Mouse (Mus musculus) CH12.LX (cell line): ENCODE measurements around the gene 4931428F04Rik. TPM values are rescaled to one million over a fixed set of nuclear protein-coding genes. Genes with fewer than 3 reads are reported as not detected.
A peak's percentile ranks its signal among the peaks of the same experiment; 100 is the strongest.

Source experiments
- DNase-seq: peaks from one replicate; pipeline ENCODE4 v3.0.0-alpha.2; 2013; ENCODE audit errors: extremely low read depth
- H3K27ac ChIP-seq: 2 replicates; pipeline ENCODE4 v1.5.1; 2012; ENCODE audit warnings: low read depth, mild to moderate bottlenecking, control low read depth, moderate library complexity; ENCODE audit not compliant: insufficient read depth
- H3K27me3 ChIP-seq: replicated peaks from 2 replicates; pipeline ENCODE3; 2012; ENCODE audit warnings: inconsistent platforms
- H3K36me3 ChIP-seq, 2 experiments: replicated peaks in 1 of 2; 2 replicates each; pipeline versions ENCODE3 to v1.6.1; 2012; ENCODE audit warnings: inconsistent platforms in 1 of 2, low read length in 1 of 2, mild to moderate bottlenecking in 1 of 2, mixed read lengths in 1 of 2, moderate library complexity in 1 of 2; ENCODE audit not compliant: control insufficient read depth in 1 of 2, insufficient read depth in 1 of 2
- H3K4me1 ChIP-seq, 2 experiments: 2 replicates each; pipeline ENCODE4 v1.6.1; 2012; ENCODE audit warnings: inconsistent platforms in 1 of 2, moderate library complexity in 1 of 2; ENCODE audit not compliant: insufficient read depth in 2 of 2, control insufficient read depth in 1 of 2
- H3K4me2 ChIP-seq: 2 replicates; pipeline ENCODE4 v1.6.1; 2012; ENCODE audit warnings: low read depth, mild to moderate bottlenecking, control low read depth; ENCODE audit not compliant: poor library complexity, insufficient read depth, severe bottlenecking
- H3K4me3 ChIP-seq, 3 experiments: fragments of 150-350 bp in 1 of 3; sonication (generic) in 1 of 3; replicated peaks in 1 of 3; 2 replicates each; pipeline versions ENCODE3 to v1.5.1; 2011 to 2012; ENCODE audit warnings: low read depth in 2 of 3, low read length in 2 of 3, mild to moderate bottlenecking in 2 of 3, moderate library complexity in 2 of 3, control low read depth in 1 of 3, improper control_type of control experiment in 1 of 3, inconsistent platforms in 1 of 3, mixed read lengths in 1 of 3; ENCODE audit not compliant: poor library complexity in 1 of 3
- H3K79me2 ChIP-seq: replicated peaks from 2 replicates; pipeline ENCODE4 v1.6.1; 2012; ENCODE audit warnings: mild to moderate bottlenecking, moderate library complexity; ENCODE audit not compliant: control insufficient read depth, poor library complexity, insufficient read depth, severe bottlenecking; ENCODE audit errors: extremely low read depth
- H3K9ac ChIP-seq: 2 replicates; pipeline ENCODE4 v1.6.1; 2012; ENCODE audit warnings: low read depth, mild to moderate bottlenecking, control low read depth, moderate library complexity; ENCODE audit not compliant: insufficient read depth
- H3K9me3 ChIP-seq: replicated peaks from 2 replicates; pipeline ENCODE3; 2012; ENCODE audit warnings: low read length, inconsistent platforms, mixed read lengths
- BHLHE40 ChIP-seq: IDR thresholded peaks from 2 replicates; pipeline ENCODE4 v1.6.1; 2011; ENCODE audit warnings: mild to moderate bottlenecking, low read depth, low read length, improper control_type of control experiment
- CHD1 ChIP-seq: IDR thresholded peaks from 2 replicates; pipeline ENCODE4 v1.6.1; 2012; ENCODE audit warnings: low read depth, low read length, improper control_type of control experiment, inconsistent platforms
- CTCF ChIP-seq, 2 experiments: IDR thresholded peaks in 1 of 2; conservative IDR thresholded peaks in 1 of 2; 2 replicates each; pipeline ENCODE4 v1.5.1; 2011 to 2012; ENCODE audit warnings: low read depth in 2 of 2, low read length in 2 of 2, improper control_type of control experiment in 1 of 2, inconsistent platforms in 1 of 2, mild to moderate bottlenecking in 1 of 2, moderate library complexity in 1 of 2
- ELF1 ChIP-seq: IDR thresholded peaks from 2 replicates; pipeline ENCODE4 v1.6.1; 2014; ENCODE audit warnings: low read depth, mild to moderate bottlenecking, inconsistent platforms, low read length, improper control_type of control experiment
- ETS1 ChIP-seq: conservative IDR thresholded peaks from 2 replicates; pipeline ENCODE4 v1.6.1; 2012; ENCODE audit warnings: low read depth, mild to moderate bottlenecking, inconsistent platforms, low read length, improper control_type of control experiment, moderate library complexity
- IRF4 ChIP-seq: IDR thresholded peaks from 2 replicates; pipeline ENCODE4 v1.6.1; 2014; ENCODE audit warnings: low read depth, mild to moderate bottlenecking, inconsistent platforms, low read length, improper control_type of control experiment
- JUN ChIP-seq: IDR thresholded peaks from 2 replicates; pipeline ENCODE4 v1.6.1; 2011; ENCODE audit warnings: low read depth, mild to moderate bottlenecking, low read length, improper control_type of control experiment, moderate library complexity; ENCODE audit not compliant: insufficient read depth
- JUND ChIP-seq: conservative IDR thresholded peaks from 2 replicates; pipeline ENCODE4 v1.6.1; 2011; ENCODE audit warnings: low read depth, low read length, improper control_type of control experiment
- MAFK ChIP-seq: IDR thresholded peaks from 2 replicates; pipeline ENCODE4 v1.6.1; 2011; ENCODE audit warnings: low read length, improper control_type of control experiment; ENCODE audit not compliant: insufficient replicate concordance
- MAX ChIP-seq: IDR thresholded peaks from 2 replicates; pipeline ENCODE4 v1.6.1; 2011; ENCODE audit warnings: low read length, improper control_type of control experiment
- MAZ ChIP-seq: IDR thresholded peaks from 2 replicates; pipeline ENCODE4 v1.6.1; 2012; ENCODE audit warnings: low read depth, mild to moderate bottlenecking, inconsistent platforms, low read length, improper control_type of control experiment, moderate library complexity
- MEF2A ChIP-seq: IDR thresholded peaks from 2 replicates; pipeline ENCODE4 v1.6.1; 2014; ENCODE audit warnings: low read depth, mild to moderate bottlenecking, inconsistent platforms, low read length, improper control_type of control experiment, borderline replicate concordance
- MYC ChIP-seq: IDR thresholded peaks from 2 replicates; pipeline ENCODE4 v1.6.1; 2011; ENCODE audit warnings: low read depth, mild to moderate bottlenecking, improper control_type of control experiment, low read length
- NRF1 ChIP-seq: IDR thresholded peaks from 2 replicates; pipeline ENCODE4 v1.6.1; 2014; ENCODE audit warnings: low read depth, mild to moderate bottlenecking, inconsistent platforms, low read length, improper control_type of control experiment, moderate library complexity
- PAX5 ChIP-seq: IDR thresholded peaks from 2 replicates; pipeline ENCODE4 v1.6.1; 2012; ENCODE audit warnings: low read length, inconsistent platforms, mixed read lengths
- POLR2A ChIP-seq: IDR thresholded peaks from 2 replicates; pipeline ENCODE4 v1.6.1; 2011; ENCODE audit warnings: low read depth, mild to moderate bottlenecking, improper control_type of control experiment, low read length
- RAD21 ChIP-seq: IDR thresholded peaks from 2 replicates; pipeline ENCODE4 v1.6.1; 2011; ENCODE audit warnings: low read depth, mild to moderate bottlenecking, low read length, improper control_type of control experiment, moderate library complexity
- RCOR1 ChIP-seq: conservative IDR thresholded peaks from 2 replicates; pipeline ENCODE4 v1.6.1; 2012; ENCODE audit warnings: low read depth, mild to moderate bottlenecking, inconsistent platforms, low read length, improper control_type of control experiment
- SMC3 ChIP-seq: IDR thresholded peaks from 2 replicates; pipeline ENCODE4 v1.6.1; 2011; ENCODE audit warnings: low read depth, low read length, improper control_type of control experiment
- TBP ChIP-seq: conservative IDR thresholded peaks from 2 replicates; pipeline ENCODE4 v1.6.1; 2011; ENCODE audit warnings: low read depth, low read length, improper control_type of control experiment
- UBTF ChIP-seq: IDR thresholded peaks from 2 replicates; pipeline ENCODE4 v1.6.1; 2012; ENCODE audit warnings: low read depth, mild to moderate bottlenecking, inconsistent platforms, low read length, improper control_type of control experiment, moderate library complexity
- USF1 ChIP-seq: IDR thresholded peaks from 2 replicates; pipeline ENCODE4 v1.6.1; 2014; ENCODE audit warnings: low read depth, mild to moderate bottlenecking, inconsistent platforms, low read length, improper control_type of control experiment
- ZC3H11A ChIP-seq: IDR thresholded peaks from 2 replicates; pipeline ENCODE4 v1.6.1; 2012; ENCODE audit warnings: low read depth, mild to moderate bottlenecking, inconsistent platforms, low read length, improper control_type of control experiment
- ZMIZ1 ChIP-seq: IDR thresholded peaks from 2 replicates; pipeline ENCODE4 v1.6.1; 2012; ENCODE audit warnings: low read depth, mild to moderate bottlenecking, inconsistent platforms, low read length, improper control_type of control experiment
- ZNF384 ChIP-seq: IDR thresholded peaks from 2 replicates; pipeline ENCODE4 v1.6.1; 2012; ENCODE audit warnings: low read depth, low read length, improper control_type of control experiment, inconsistent platforms
- dilution Hi-C: fragments of 300-500 bp; cut with MboI; formaldehyde crosslinking; loops from 2 replicates; pipeline ENCODE4 v1.14.3; 2020; ENCODE audit warnings: low sequenced_read_pairs; ENCODE audit not compliant: extremely low pct_unique_long_range_greater_than_20kb, extremely low pct_ligation_motif_present
- in situ Hi-C: fragments of 300-500 bp; cut with MboI; formaldehyde crosslinking; loops from 3 replicates; pipeline ENCODE4 v1.14.3; 2019; ENCODE audit warnings: low sequenced_read_pairs, low pct_ligation_motif_present, low pct_unique_long_range_greater_than_20kb, mixed read lengths
- polyA plus RNA-seq: library from polyadenylated mRNA; unstranded; fragments of >175 nt; gene quantifications from 2 replicates; pipeline ENCODE4 v1.2.1, GENCODE M21; 2012; ENCODE audit warnings: low read depth; ENCODE audit not compliant: insufficient read length
- total RNA-seq, 2 experiments: library from RNA; depleted of rRNA; stranded (reverse); fragments of 300-350 nt in 1 of 2; fragments of >200 nt in 1 of 2; gene quantifications; 2 replicates each; pipeline ENCODE4 v1.2.3; 2012 to 2014

Gene 4931428F04Rik
- total and polyA plus RNA-seq, 3 experiments: 2.7 to 9.1 (median 4.7) TPM

GRCm38 (mm10) chr8:105285514-105285913 is 4.2 kb downstream of the 4931428F04Rik start:
- H3K4me3 ChIP-seq: no peak overlapping the region
- in situ Hi-C loops: loop anchor here (10.0 kb wide), 1 partner anchor 161 kb away; no protein-coding TSS in a partner anchor

DNA sequence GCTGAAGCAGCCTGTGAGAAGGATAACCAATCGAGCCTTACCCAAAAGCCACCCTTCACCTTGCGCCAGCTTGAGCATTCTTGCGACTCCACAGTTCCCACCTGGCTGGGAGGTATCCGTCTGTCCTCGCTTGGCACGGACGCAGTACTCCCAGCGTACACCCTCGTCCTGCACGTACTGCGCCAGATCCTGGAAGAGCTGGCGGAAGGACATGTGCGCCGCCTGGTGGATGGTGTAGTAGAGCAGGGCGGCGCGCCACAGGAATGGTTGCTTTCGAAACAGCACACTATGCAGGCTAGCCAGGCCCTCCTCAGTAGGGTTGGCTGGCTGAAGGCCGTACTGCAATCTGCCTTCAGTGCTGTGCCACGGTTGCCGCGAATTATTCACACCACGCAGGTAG is 6.6 kb downstream of the 4931428F04Rik start:
- in situ Hi-C loops (loop anchor here (10.0 kb wide), 1 partner anchor 158 kb away; no protein-coding TSS in a partner anchor), dilution Hi-C loops (no loop called here)
- no peak for DNase-seq
- Histone ChIP-seq H3K4me2 (no peak overlapping the region), H3K9me3 (no peaks in the 10 kb centered on the region), H3K79me2 (no peaks in the 10 kb centered on the region), H3K9ac (no peak overlapping the region), H3K27ac (no peak overlapping the region), H3K36me3 (peaks cover 13 to 69% of the 10 kb centered on the region in 2 experiments), H3K4me3 (no peak overlapping the region), H3K4me1 (peaks cover 2 to 8% of the 10 kb centered on the region in 2 experiments; a peak in 3 of 4 replicates), H3K27me3 (no peaks in the 10 kb centered on the region)
- TF ChIP-seq MEF2A (no peak), RCOR1 (no peak), ZC3H11A (no peak), USF1 (no peak), ZMIZ1 (no peak), MAFK (no peak), JUN (no peak), MYC (no peak), MAX (no peak), POLR2A (no peak), IRF4 (no peak), PAX5 (no peak), NRF1 (no peak), CHD1 (no peak), CTCF (conservative IDR thresholded peaks at IDR 0.05 in 1 of 2, IDR thresholded peaks at IDR 0.05 in 1 of 2; ENCODE audit: low read depth in 2 of 2, low read length in 2 of 2) (peak in 1 of 2 experiments; percentile 55; a peak in 2 of 4 replicates), SMC3 (peak; percentile 40), JUND (no peak), ZNF384 (no peak), RAD21 (peak; percentile 42), ELF1 (no peak), MAZ (no peak), ETS1 (no peak)

More at GRCm38 (mm10) chr8:105285514-105285913, 4.2 kb downstream of the 4931428F04Rik start:
- Histone ChIP-seq H3K9ac (no peak overlapping the region), H3K27ac (no peak overlapping the region), H3K4me2 (no peak overlapping the region), H3K4me1 (peaks cover 5 to 23% of the 10 kb centered on the region in 2 experiments), H3K27me3 (no peaks in the 10 kb centered on the region), H3K36me3 (peaks cover 13 to 50% of the 10 kb centered on the region in 2 experiments), H3K9me3 (no peaks in the 10 kb centered on the region), H3K79me2 (no peaks in the 10 kb centered on the region)
- DNase-seq: no peak
- no peak for TF ChIP-seq MAX
- TF ChIP-seq RCOR1: no peak
- TF ChIP-seq UBTF: no peak
- no peak for TF ChIP-seq BHLHE40
- TF ChIP-seq CHD1: no peak
- TF ChIP-seq TBP: no peak
- dilution Hi-C loops: no loop called here
